Mouse (Mus musculus) kidney, postnatal 0 days (tissue): ENCODE measurements around the gene Gm5136. TPM values are rescaled to one million over a fixed set of nuclear protein-coding genes. Genes with fewer than 3 reads are reported as not detected.
A peak's percentile ranks its signal among the peaks of the same experiment; 100 is the strongest.

Source experiments
- ATAC-seq: fragments of 200-750 bp; cut with Nextera tagmentation; replicated peaks from 2 replicates; pipeline ENCODE4 v1.8.0; 2017; ENCODE audit warnings: low read depth, moderate number of reproducible peaks, moderate TSS enrichment, moderate library complexity; ENCODE audit not compliant: low FRiP score
- DNase-seq: peaks from one replicate; pipeline ENCODE4 v3.0.0-alpha.2; 2016; ENCODE audit warnings: low spot score
- H3K27ac ChIP-seq: fragments of 300-500 bp; sonication (generic); 2 replicates; pipeline ENCODE4 v1.5.1; 2014; ENCODE audit warnings: mild to moderate bottlenecking
- H3K27me3 ChIP-seq: fragments of 300-500 bp; sonication (generic); 2 replicates; pipeline ENCODE4 v1.6.1; 2014; ENCODE audit warnings: low read length, mixed read lengths; ENCODE audit not compliant: insufficient read depth
- H3K36me3 ChIP-seq: fragments of 300-500 bp; sonication (generic); 2 replicates; pipeline ENCODE4 v1.6.1; 2014; ENCODE audit warnings: low read length, mixed read lengths; ENCODE audit not compliant: insufficient read depth
- H3K4me1 ChIP-seq: fragments of 300-500 bp; sonication (generic); replicated peaks from 2 replicates; pipeline ENCODE4 v1.6.1; 2014; ENCODE audit warnings: antibody characterized with exemption, low read length, mixed read lengths; ENCODE audit not compliant: insufficient read depth
- H3K4me2 ChIP-seq: fragments of 300-500 bp; sonication (generic); 2 replicates; pipeline ENCODE4 v1.6.1; 2014; ENCODE audit warnings: mild to moderate bottlenecking, low read length, moderate library complexity, mixed read lengths
- H3K4me3 ChIP-seq: fragments of 300-500 bp; sonication (generic); replicated peaks from 2 replicates; pipeline ENCODE4 v1.5.1; 2014; ENCODE audit warnings: low read depth, low read length
- H3K9ac ChIP-seq: fragments of 300-500 bp; sonication (generic); 2 replicates; pipeline ENCODE4 v1.6.1; 2014; ENCODE audit warnings: low read depth, low read length
- H3K9me3 ChIP-seq: fragments of 300-500 bp; sonication (generic); replicated peaks from 2 replicates; pipeline ENCODE4 v1.6.1; 2016; ENCODE audit warnings: low read length, inconsistent platforms, mixed read lengths
- CTCF ChIP-seq: IDR thresholded peaks from 2 replicates; pipeline ENCODE4 v1.5.1; 2016; ENCODE audit warnings: antibody characterized with exemption, low read depth, mild to moderate bottlenecking, moderate library complexity
- WGBS: fragments of 180-500 bp; shearing (Covaris S2); extraction: QIAGEN DNeasy Blood & Tissue Kit; methylation state at CpG from one replicate; pipeline ENCODE4 v1.1.7; 2014; 5-methylcytosine and 5-hydroxymethylcytosine counted together
- polyA plus RNA-seq: library from polyadenylated mRNA; unstranded; fragments of >200 nt; fragmentation: Nextera tagmentation; extraction: Ambion mirVana; gene quantifications from 2 replicates; pipeline ENCODE4 v1.2.1, GENCODE M21; 2015

The Gm5136 gene
- polyA plus RNA-seq: not detected in 2 replicates

GRCm38 (mm10) chr10:108699946-108700345 is at the start of gene Gm5136:
Gm5136 (minus strand) TSS chr10:108700160.
- no peak within 1 kb of the TSS for H3K4me3 ChIP-seq
- 96% methylated on average over 9 of the region's 9 CpGs for WGBS
- no peaks in the 10 kb centered on the region for H3K9me3 ChIP-seq
- H3K4me2 ChIP-seq: no peak within 1 kb of the TSS
- H3K27me3 ChIP-seq: no peaks in the 10 kb centered on the region
- H3K36me3 ChIP-seq: no peaks in the 10 kb centered on the region
- no peaks in the 10 kb centered on the region for H3K4me1 ChIP-seq
- no peak within 1 kb of the TSS for H3K27ac ChIP-seq
- H3K9ac ChIP-seq: no peak within 1 kb of the TSS
- DNase-seq (no peak), ATAC-seq (no peak)
- no peak for TF ChIP-seq CTCF

GRCm38 (mm10) chr10:108743759-108744158 is 43.8 kb upstream of the Gm5136 start:
- Histone ChIP-seq H3K27ac (no peak overlapping the region), H3K36me3 (no peaks in the 10 kb centered on the region), H3K27me3 (no peaks in the 10 kb centered on the region), H3K9ac (no peak overlapping the region), H3K4me2 (no peak overlapping the region), H3K4me3 (no peak overlapping the region), H3K4me1 (no peaks in the 10 kb centered on the region), H3K9me3 (no peaks in the 10 kb centered on the region)
- WGBS: 88% methylated on average over 2 of the region's 2 CpGs
- no peak for ATAC-seq
- DNase-seq: no peak
- no peak for TF ChIP-seq CTCF

GRCm38 (mm10) chr10:108733982-108734381 is 34.0 kb upstream of the Gm5136 start:
- Histone ChIP-seq H3K4me1 (no peaks in the 10 kb centered on the region), H3K27me3 (no peaks in the 10 kb centered on the region), H3K27ac (no peak overlapping the region), H3K4me2 (no peak overlapping the region), H3K36me3 (no peaks in the 10 kb centered on the region), H3K9me3 (no peaks in the 10 kb centered on the region), H3K9ac (no peak overlapping the region), H3K4me3 (no peak overlapping the region)
- DNase-seq (peak; percentile 60), ATAC-seq (no peak)
- WGBS: 68% methylated on average over 2 of the region's 2 CpGs
- TF ChIP-seq CTCF: peak; percentile 81

GRCm38 (mm10) chr10:108728961-108729360 is 29.0 kb upstream of the Gm5136 start:
- H3K4me2 ChIP-seq: no peak overlapping the region
- TF ChIP-seq CTCF: no peak
- H3K9ac ChIP-seq: no peak overlapping the region
- no peaks in the 10 kb centered on the region for H3K4me1 ChIP-seq
- no peaks in the 10 kb centered on the region for H3K36me3 ChIP-seq
- H3K27ac ChIP-seq: no peak overlapping the region
- DNase-seq: no peak
- WGBS: 66% methylated on average over 8 of the region's 8 CpGs
- H3K27me3 ChIP-seq: no peaks in the 10 kb centered on the region
- ATAC-seq: no peak
- H3K4me3 ChIP-seq: no peak overlapping the region
- H3K9me3 ChIP-seq: no peaks in the 10 kb centered on the region

GRCm38 (mm10) chr10:108726391-108726790 is 26.4 kb upstream of the Gm5136 start:
- 86% methylated on average over 4 of the region's 4 CpGs for WGBS
- ATAC-seq (no peak), DNase-seq (no peak)
- no peak overlapping the region for H3K4me2 ChIP-seq
- H3K27ac ChIP-seq: no peak overlapping the region
- no peak overlapping the region for H3K4me3 ChIP-seq
- H3K9ac ChIP-seq: no peak overlapping the region
- H3K9me3 ChIP-seq: no peaks in the 10 kb centered on the region
- no peaks in the 10 kb centered on the region for H3K27me3 ChIP-seq
- TF ChIP-seq CTCF: no peak
- H3K36me3 ChIP-seq: no peaks in the 10 kb centered on the region
- H3K4me1 ChIP-seq: no peaks in the 10 kb centered on the region

- WGBS: 85% methylated on average over 3 of the region's 3 CpGs
- Histone ChIP-seq H3K27ac (no peak overlapping the region), H3K4me2 (no peak overlapping the region), H3K36me3 (no peaks in the 10 kb centered on the region), H3K4me3 (no peak overlapping the region), H3K4me1 (no peaks in the 10 kb centered on the region), H3K9ac (no peak overlapping the region), H3K27me3 (no peaks in the 10 kb centered on the region), H3K9me3 (no peaks in the 10 kb centered on the region)
- DNase-seq (no peak), ATAC-seq (no peak)
- no peak for TF ChIP-seq CTCF
These were observed 24.9 kb upstream of the Gm5136 start for GRCm38 (mm10) chr10:108724878-108725277.

- peak; percentile 24 for DNase-seq
- H3K27me3 ChIP-seq: no peaks in the 10 kb centered on the region
- no peaks in the 10 kb centered on the region for H3K36me3 ChIP-seq
- H3K4me1 ChIP-seq: no peaks in the 10 kb centered on the region
- TF ChIP-seq CTCF: no peak
- 56% methylated on average over 5 of the region's 5 CpGs for WGBS
- no peak overlapping the region for H3K27ac ChIP-seq
- no peak overlapping the region for H3K4me2 ChIP-seq
- no peak for ATAC-seq
- H3K9me3 ChIP-seq: no peaks in the 10 kb centered on the region
- no peak overlapping the region for H3K9ac ChIP-seq
- no peak overlapping the region for H3K4me3 ChIP-seq
These were observed 10.6 kb upstream of the Gm5136 start for GRCm38 (mm10) chr10:108710514-108710913.
